Comparison of ENCODE assay signal across 8 mouse cellular contexts in the genomic region with DNA sequence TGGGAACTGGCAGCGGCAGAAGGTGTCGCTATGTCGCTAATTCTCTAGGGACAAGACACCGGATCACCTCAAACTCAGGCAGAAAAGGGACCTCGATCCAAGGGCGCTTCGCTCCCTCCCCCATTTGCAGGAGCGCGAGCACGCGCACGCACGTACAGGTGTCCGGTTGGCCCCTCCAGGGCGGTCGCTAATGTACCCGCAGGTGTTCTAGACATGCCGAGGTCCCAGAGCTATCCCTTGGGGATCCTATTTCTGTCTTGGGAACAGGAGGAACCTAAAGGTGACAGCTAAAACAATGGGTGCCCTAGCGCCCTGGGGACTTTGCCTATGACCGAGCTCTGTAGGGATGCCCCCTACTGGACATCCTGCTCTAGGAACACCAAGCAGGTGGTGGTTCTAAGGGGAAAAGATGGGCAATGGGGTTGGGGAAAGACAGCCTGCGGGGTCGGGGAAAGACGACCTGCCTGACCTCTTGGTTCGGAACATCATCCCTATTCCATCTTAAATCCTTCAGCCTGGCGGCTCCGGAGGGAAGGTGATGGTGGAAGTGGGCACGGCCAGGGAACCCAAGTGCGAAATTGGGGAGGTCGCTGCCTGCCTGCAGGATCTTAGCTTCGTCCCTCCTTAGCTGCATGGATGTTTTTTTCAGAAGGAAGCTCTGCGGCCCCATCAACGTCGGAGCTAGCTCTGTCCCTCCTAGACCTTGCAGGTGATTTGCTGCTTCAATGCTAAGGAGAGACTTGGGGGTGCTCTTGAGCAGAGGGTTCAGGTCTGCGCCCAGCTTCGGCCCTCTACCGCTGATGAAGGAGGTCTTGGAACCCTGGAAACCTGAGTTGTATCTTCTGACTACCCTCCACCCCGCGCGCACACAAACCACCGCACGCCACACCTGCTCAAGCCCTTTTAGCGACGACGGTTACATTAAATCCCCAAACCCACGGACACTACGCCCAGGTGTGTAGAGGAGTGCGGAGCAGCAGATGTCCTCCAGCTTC. TPM values are rescaled to one million over a fixed set of nuclear protein-coding genes. Genes with fewer than 3 reads are reported as not detected.
DNase-seq lines count a peak whose midpoint lies in the region; ATAC-seq and TF ChIP-seq lines count a peak whose summit lies in the region.

No protein-coding gene starts in this region.

- H3K9ac ChIP-seq in limb, embryonic 13.5 days: peak overlapping the region; percentile 62; the same call in 1 of the 2 replicates
- peak overlapping the region; percentile 69; the same call in 1 of the 2 replicates for H3K9ac ChIP-seq in neural tube, embryonic 12.5 days

- H3K4me3 ChIP-seq in lung, adult 2 months (replicated peaks; ENCODE audit: extremely low read depth, low read depth, low read length): no peak overlapping the region
- peak overlapping the region; percentile 39 for H3K4me3 ChIP-seq in limb, embryonic 13.5 days
- peak overlapping the region; percentile 30; the same call in 1 of the 2 replicates for H3K4me3 ChIP-seq in neural tube, embryonic 12.5 days

- TF ChIP-seq CTCF in lung, adult 2 months (IDR thresholded peaks at IDR 0.05; ENCODE audit: insufficient read depth, low read length): peak; percentile 36

- DNase-seq in lung, adult 2 months: no peak
- no peak for DNase-seq in lung, postnatal 25 days (ENCODE audit: low spot score)
- DNase-seq in cerebellum, postnatal 25 days: peak; percentile 80 to 84
- DNase-seq in heart, postnatal 36 days: peak; percentile 35 to 56
- DNase-seq in layer of hippocampus, adult 11-12 months (ENCODE audit: low spot score): no peak
- no peak for DNase-seq in ovary, postnatal 14 days (ENCODE audit: low spot score)

- intact Hi-C loops in heart, postnatal 36 days (cut with DNase I): loop anchor here (1.0 kb wide), 1 partner anchor 31 kb away; no protein-coding TSS in a partner anchor

- H3K4me2 ChIP-seq in limb, embryonic 13.5 days (replicated peaks): peak overlapping the region; percentile 95
- peak overlapping the region; percentile 84 for H3K4me2 ChIP-seq in neural tube, embryonic 12.5 days (replicated peaks)

- no peak for ATAC-seq in limb, embryonic 13.5 days (ENCODE audit: low FRiP score, low read depth)
- no peak for ATAC-seq in neural tube, embryonic 12.5 days (ENCODE audit: low FRiP score, low read depth)

- H3K27me3 ChIP-seq in limb, embryonic 13.5 days: peaks cover 83% of the 10 kb centered on the region
- H3K27me3 ChIP-seq in neural tube, embryonic 12.5 days (replicated peaks): peaks cover 79% of the 10 kb centered on the region

- no peaks in the 10 kb centered on the region for H3K36me3 ChIP-seq in limb, embryonic 13.5 days
- no peaks in the 10 kb centered on the region for H3K36me3 ChIP-seq in neural tube, embryonic 12.5 days

- WGBS in lung, adult 2 months: 4% methylated on average over 47 of the region's 47 CpGs
- 1% methylated on average over 47 of the region's 47 CpGs for WGBS in limb, embryonic 13.5 days
- WGBS in neural tube, embryonic 12.5 days: 1% methylated on average over 47 of the region's 47 CpGs

- no peak overlapping the region for H3K27ac ChIP-seq in limb, embryonic 13.5 days
- no peak overlapping the region for H3K27ac ChIP-seq in neural tube, embryonic 12.5 days

- TF ChIP-seq POLR2A in lung, adult 2 months (IDR thresholded peaks at IDR 0.05; ENCODE audit: borderline replicate concordance, extremely low read depth, low read depth, low read length): no peak

- peaks cover 27% of the 10 kb centered on the region for H3K4me1 ChIP-seq in lung, adult 2 months (ENCODE audit: control insufficient read depth, insufficient read depth, low read length)
- peaks cover 61% of the 10 kb centered on the region for H3K4me1 ChIP-seq in limb, embryonic 13.5 days
- peaks cover 60% of the 10 kb centered on the region for H3K4me1 ChIP-seq in neural tube, embryonic 12.5 days

- H3K9me3 ChIP-seq in limb, embryonic 13.5 days: no peaks in the 10 kb centered on the region
- no peaks in the 10 kb centered on the region for H3K9me3 ChIP-seq in neural tube, embryonic 12.5 days

RNA-seq across cellular contexts. Expression of a gene that starts 13.9 kb away (rescaled TPM):
- 3.8 and 3.9 TPM in 2 replicates for polyA plus RNA-seq in lung, adult 2 months (2012; rRNA removed)
- total RNA-seq in heart, postnatal 36 days (2021): 1 to 10 TPM; 5.3 to 9.1 TPM
- 9.4 and 10.6 TPM in 2 replicates for polyA plus RNA-seq in limb, embryonic 13.5 days (2015; fragmentation: Nextera tagmentation; extraction: Ambion mirVana)
- 8.6 and 9.9 TPM in 2 replicates for polyA plus RNA-seq in neural tube, embryonic 12.5 days (2016; fragmentation: Nextera tagmentation; extraction: Ambion mirVana)

RNA-seq across cellular contexts. Expression of a gene that starts 31.4 kb away (rescaled TPM):
- 16.2 and 16.8 TPM in 2 replicates for polyA plus RNA-seq in lung, adult 2 months (2012; rRNA removed)
- total RNA-seq in heart, postnatal 36 days (2021): 10 to 100 TPM; 11.5 to 13.6 TPM
- 10.7 and 11.3 TPM in 2 replicates for polyA plus RNA-seq in limb, embryonic 13.5 days (2015; fragmentation: Nextera tagmentation; extraction: Ambion mirVana)
- polyA plus RNA-seq in neural tube, embryonic 12.5 days (2016; fragmentation: Nextera tagmentation; extraction: Ambion mirVana): 12.5 and 12.7 TPM in 2 replicates

RNA-seq across cellular contexts. Expression of a gene that starts 31.9 kb away (rescaled TPM):
- polyA plus RNA-seq in lung, adult 2 months (2012; rRNA removed): 2.9 and 4.4 TPM in 2 replicates
- total RNA-seq in heart, postnatal 36 days (2021): 1 to 10 TPM; 3.2 to 3.9 TPM
- polyA plus RNA-seq in limb, embryonic 13.5 days (2015; fragmentation: Nextera tagmentation; extraction: Ambion mirVana): 62.8 and 66.7 TPM in 2 replicates
- 46.6 and 47.6 TPM in 2 replicates for polyA plus RNA-seq in neural tube, embryonic 12.5 days (2016; fragmentation: Nextera tagmentation; extraction: Ambion mirVana)

Comparison
In these comparisons a context has a peak if more than half of its experiments do, and no peak if none do; other contexts are left out.
1. DNase-seq: peak in cerebellum, postnatal 25 days (2 of 2) and heart, postnatal 36 days (2 of 2); none in lung, adult 2 months (single experiment), lung, postnatal 25 days (single experiment), layer of hippocampus, adult 11-12 months (single experiment) and ovary, postnatal 14 days (single experiment).